Mouse (Mus musculus) testis, postnatal 14 days (tissue): Measurements from ENCODE around the gene Spsb1.
A peak's percentile ranks its signal among the peaks of the same experiment; 100 is the strongest.

Source experiments
- DNase-seq: peaks from one replicate; pipeline ENCODE4 v3.0.0; 2021; ENCODE audit warnings: low spot score

Gene Spsb1

DNA sequence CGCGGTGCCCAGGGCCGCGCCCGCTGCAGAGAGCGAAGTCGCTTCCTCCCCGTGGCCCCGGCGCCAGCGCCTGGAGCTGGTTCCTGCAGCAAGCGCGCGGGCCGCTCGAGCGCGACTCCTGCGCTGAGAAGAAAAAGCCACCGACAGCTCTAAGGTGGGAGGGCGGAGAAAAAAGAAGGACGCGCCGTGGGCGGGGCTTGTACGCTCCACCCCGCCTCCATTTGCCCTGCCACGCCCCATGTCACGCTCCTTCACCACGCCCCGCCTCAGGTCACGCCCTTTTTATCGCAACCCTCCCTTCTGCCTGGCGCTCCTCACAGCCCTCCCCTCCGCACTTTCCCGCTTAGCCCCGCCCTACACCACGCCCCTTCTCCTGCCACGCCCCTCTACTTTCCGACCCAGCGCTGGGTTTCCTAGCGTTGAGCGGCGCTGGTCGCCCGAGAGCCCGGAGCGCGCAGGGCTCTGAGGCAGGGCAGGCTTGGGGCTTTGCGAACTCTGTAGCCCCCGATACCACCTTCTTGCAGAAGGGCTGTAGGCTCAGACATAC, at the start of gene Spsb1:
Spsb1 (minus strand) TSS at position 151 of the 547 bp plus-strand sequence.
- DNase-seq, result peak; percentile 97

GRCm38 (mm10) chr4:150003641-150004040, 48.8 kb upstream of the Spsb1 start:
- no peak for DNase-seq

DNA sequence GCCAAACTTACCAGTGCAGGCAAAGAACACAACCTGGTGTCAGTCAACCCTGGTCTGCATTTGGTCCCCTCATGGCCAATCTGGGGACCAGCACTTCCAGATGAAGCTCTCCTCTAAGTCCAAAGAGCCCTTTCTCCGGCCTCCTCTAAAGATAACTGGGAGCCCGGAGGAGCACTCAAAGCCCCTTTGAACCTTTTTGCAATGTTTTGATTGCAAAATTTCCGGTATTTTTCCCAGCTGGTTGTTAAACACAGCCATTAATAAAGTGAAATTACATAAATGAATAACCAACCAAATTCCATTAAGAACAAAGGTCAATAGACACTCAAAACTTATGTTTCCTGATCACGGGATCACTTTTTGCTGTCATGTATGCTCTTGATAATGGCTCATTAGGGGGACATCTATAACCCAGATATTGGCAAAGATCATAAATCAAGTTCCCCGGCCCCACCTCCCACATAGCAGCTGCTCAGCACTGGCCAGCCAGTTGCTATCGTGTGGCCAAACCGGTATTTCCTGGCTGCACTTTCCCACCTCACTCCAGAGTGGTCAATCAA, 48.3 kb upstream of the Spsb1 start:
- DNase-seq, result no peak

GRCm38 (mm10) chr4:150002021-150002528, 47.2 kb upstream of the Spsb1 start:
- no peak for DNase-seq

- no peak for DNase-seq
These were observed 46.5 kb upstream of the Spsb1 start for GRCm38 (mm10) chr4:150001221-150001860.

GRCm38 (mm10) chr4:149999931-150000555, 45.2 kb upstream of the Spsb1 start:
- DNase-seq, result no peak

GRCm38 (mm10) chr4:149999510-149999900, 44.7 kb upstream of the Spsb1 start:
- DNase-seq, result no peak

GRCm38 (mm10) chr4:149998786-149999509, 44.1 kb upstream of the Spsb1 start:
- no peak for DNase-seq

- DNase-seq, result no peak
These were observed 43.2 kb upstream of the Spsb1 start for GRCm38 (mm10) chr4:149997999-149998398.

DNA sequence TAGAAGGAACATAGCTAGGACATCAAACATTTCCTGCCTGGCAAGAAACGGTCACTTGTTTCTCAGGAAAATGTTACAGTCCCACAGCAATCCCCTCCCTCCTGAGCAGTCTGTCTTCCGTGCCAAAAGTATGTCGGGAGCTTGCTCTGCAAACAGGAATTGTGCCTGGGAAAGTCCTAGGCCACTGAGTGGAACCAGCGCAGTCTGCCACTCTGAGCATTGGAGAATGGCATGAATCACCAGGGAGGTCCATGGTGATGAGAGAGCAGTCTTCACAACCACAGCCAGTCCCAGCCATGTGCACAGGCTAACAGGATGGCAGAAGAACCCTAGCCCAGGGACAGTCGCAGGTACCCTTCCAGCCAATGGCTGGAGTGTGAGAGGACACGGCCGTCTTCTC, 41.6 kb upstream of the Spsb1 start:
- DNase-seq, result no peak

DNA sequence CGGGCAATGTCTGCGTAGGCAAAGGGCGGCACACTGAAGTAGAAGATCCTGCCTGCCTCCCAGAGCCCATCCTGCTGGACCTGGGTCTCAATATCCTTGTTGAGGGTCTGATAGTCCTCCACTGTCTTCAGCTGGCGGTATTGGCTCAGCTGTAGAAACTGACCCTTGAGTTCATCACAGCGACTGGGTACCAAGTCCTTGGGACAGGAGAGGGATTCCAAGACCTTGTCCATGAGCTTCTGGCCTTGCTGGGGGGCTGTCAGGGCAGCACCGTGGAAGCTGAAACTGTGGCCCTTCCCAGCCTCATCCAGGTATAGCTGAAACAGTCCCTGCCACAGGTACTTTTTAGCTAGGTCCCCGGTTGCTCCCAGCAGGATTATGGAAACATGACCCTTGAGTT, 41.1 kb upstream of the Spsb1 start:
- DNase-seq, result no peak

DNA sequence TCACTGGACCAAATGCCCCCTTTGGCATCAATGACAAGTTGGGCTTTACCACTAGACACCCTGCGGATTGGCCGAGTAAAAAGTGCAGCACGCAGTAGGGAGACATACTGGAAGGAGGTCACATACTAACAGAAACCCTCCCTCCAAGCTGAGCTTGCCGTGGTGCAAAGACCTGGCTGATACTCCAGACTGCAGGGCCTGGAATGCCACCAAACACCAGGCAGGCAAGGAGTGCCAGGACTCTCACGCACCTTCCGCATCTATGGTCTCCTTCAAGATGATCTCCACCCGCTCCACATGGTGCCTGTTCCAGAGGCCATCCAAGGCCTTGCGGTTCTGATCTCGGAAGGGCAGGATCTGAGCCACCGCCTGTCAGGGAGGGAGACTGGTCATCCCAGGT, 39.4 kb upstream of the Spsb1 start:
- no peak for DNase-seq

DNA sequence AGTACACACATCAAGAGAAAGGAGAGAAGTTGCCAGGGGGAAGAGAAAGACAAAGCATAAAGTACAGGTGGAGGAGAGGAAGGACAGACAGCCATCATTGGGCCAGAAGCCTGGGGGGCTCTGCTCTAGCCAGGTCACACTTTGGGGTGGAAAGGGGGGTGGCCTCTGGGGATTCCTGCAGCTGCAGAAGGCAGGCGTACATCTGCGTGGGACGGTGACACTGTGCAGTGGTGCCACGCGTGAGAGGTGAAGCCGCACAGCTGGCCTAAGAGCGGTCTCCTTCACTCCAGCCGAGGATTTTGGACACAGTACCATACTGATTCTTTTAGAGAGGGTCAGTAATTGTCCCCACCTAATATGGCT, 37.8 kb upstream of the Spsb1 start:
- no peak for DNase-seq

DNA sequence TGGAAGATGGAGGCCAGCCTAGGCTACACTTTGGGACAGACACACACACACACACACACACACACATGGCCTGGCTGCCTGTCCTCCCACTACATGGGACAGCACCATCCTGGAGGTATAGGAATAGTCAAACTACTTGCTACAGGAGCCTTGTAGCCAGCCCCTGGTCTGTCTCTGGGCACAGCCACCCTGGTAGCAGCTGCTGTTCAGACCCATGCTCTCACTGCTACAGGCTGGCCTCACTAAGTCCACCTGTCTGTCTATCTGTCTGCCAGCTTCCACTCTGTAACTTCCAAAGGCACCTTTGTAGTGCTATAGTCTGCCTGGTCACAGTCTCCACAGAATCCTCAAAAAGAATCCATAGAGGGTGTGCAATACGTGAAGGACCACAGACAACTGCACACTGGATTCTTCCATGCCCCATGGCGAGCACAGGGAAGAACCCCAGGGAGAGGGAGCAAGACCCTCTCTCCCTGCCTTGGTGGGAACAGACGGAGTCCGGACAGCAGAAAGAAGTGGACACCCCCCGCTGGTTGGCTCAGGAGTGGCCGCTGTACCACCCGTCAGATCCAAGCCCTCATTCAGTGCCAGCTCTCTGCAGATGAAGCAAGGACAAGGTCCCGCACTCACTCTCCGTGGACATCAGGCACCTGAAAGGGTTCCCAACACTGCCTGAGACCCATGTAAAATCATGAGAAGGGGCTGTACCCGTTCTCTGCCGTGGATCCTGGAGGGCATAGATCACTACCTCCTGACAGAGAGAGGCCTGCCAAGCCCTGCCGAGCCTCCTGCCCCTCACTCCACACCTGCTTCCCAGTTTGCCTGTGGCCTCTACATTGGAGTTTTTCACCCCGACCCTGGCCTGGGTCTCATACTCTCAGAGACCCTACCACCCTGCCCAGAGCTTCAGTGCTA, 37.2 kb upstream of the Spsb1 start:
- DNase-seq, result no peak

- DNase-seq, result no peak
These were observed 36.3 kb upstream of the Spsb1 start for GRCm38 (mm10) chr4:149990954-149991633.

DNA sequence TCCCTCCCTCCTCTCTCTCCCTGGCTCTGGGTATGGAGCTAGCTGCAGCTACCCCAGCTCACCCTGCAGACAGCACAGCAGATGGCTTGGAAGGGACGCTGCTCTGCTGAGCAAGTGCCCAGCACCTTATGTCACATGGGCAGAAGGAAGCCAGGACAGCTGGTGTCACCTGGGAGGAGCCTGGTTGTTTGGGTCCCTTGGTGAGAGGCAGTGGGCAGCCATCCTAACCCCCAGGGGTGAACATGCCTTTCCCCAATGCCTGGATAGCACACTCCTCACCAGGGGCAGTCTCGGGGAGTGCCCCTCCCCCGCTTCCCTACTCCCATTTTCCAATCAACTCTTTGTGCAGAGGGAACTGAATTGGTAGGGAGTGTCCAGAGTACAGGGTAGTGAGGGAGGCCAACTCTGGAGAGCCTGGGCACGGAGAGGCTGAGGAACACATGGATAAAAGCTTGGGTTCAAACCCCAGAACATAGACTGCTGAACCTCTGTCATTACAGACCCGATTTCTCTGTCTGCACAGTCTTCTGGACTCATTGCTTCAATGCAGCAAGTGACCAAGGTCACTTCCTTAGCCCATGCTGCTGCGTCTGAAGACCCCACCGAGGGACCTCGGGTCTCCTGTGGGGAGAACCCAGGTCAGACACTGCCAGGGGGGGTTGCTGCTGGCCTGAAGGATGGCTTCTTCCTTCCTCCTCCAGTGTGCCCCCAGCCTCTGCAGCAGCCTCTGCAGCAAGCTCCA, 35.5 kb upstream of the Spsb1 start:
- DNase-seq, result no peak

DNA sequence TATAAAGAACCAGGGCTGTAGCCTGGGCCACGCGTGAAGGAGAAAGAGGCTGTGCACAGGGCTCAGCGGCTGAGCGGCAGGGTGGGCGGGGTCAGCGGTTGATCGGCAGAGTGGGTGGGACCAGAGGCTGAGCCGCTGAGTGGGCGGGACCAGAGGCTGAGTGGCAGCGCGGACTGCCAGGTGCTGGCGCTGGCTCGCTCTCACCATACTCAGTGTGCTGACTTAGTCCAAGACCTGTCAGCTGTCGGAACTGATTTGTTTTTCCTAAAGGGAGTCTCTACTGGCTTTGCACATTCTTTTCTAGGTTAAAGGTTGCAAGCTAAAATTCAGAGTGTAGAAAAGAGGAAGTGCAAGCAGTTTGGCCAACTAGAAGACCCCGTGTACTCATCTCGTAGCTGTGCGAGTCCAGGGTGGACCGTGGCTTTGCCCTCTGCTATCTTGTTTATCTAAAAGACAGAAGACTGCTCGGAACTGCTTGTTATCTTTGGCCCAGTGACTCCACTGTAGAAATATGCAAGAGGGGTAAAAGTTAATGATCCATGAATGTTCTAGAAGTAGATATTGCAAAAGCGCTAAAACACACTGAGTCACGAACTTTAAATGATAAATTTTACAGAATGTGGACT, 34.2 kb upstream of the Spsb1 start:
- peak; percentile 84 for DNase-seq

DNA sequence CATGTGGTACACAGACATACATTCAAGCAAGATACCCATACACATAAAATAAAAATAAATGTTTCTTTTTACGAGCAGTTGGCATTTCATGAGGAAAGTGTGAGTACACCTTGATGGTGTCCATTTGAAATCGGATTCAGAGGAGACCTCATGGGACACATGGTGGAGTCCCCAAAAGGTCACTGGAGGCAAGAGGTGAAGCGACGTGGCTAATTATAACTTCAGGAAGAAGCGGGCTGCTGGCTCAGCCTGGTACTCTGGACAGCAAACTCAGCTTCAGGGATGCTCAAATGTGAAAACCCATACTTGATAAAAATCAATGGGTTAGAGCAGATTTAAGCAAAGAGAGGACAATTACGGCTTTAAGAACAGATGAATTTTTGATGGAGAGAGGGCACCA, 33.5 kb upstream of the Spsb1 start:
- no peak for DNase-seq

DNA sequence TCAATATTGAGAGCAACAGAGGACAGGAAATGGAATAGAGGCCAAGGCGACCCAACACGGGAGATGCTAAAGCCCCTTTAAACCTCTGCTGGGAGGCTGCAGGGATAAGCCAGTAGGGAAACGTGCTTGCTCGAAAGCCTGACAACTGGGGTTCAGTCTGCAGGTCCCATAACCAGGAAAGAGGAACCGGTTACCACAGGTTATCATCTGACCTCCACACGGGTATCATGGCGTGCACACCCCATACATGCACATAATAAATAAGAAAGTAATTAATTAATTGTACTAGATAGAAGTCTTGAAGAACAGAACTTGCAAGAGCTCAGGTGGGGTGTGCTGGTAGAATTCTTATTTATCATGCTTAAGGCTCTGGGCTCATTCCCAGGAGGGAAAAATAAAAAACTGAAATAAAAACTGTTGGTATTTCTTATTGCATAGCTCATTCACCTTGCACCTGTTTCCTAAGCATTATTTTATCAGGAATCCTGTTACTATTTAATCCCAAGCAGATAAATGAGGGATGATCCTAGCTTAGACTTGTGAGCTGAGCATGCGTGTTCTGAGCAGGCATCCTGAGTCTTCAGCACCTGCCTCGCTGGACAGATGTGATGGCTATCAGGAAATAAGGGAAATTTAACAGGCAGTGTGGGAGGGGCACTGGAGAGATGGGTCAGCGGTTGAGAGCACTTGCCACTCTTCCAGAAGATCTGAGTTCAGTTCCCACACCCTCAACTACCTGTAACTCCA, 32.0 kb upstream of the Spsb1 start:
- no peak for DNase-seq
